Mouse (Mus musculus): ENCODE data around the gene Oprl1. TPM values are rescaled to one million over a fixed set of nuclear protein-coding genes. Genes with fewer than 3 reads are reported as not detected.

The Oprl1 gene
- total RNA-seq, 2 experiments from 2014 or later = 48.7 to 53.2 TPM

DNA sequence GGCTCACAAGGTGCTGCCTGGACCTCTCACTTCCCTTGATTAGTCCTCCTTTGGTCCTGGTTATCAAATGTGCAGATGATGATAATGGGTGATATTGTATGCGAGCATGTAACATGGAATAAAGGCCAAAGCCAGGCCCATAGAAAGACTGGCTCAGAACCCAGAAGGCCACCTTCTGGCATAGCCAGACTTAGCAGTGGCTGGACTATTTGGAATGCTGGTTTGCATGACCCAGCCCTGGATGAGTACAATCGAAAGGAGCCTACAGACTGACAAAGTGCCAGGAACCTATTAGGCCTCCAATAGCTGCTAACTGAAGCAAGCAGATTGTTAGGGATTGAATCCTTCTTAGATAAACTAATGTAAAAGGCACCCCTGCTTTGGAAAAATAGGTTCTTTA is 54.6 kb downstream of the Oprl1 start:
- no peak overlapping the region for H3K27ac ChIP-seq
- no peak for TF ChIP-seq CTCF (IDR thresholded peaks at IDR 0.05)
- H3K4me3 ChIP-seq = no peak overlapping the region
- intact Hi-C loops (cut with DNase I) = no loop called here
- no peak for DNase-seq (ENCODE audit: extremely low spot score in 1 of 2, low spot score in 2 of 2)

Other genes starting within 250 kb of the Oprl1 start
- not detected for gene Abhd16b, start 221.8 kb upstream of the Oprl1 start, total RNA-seq (2021)
- gene Tpd52l2, start 217.9 kb upstream of the Oprl1 start, total RNA-seq (2021) = 10 to 100 TPM; 73.2 to 76.3 TPM
- 100 to 1,000 TPM; 288 to 300 TPM for gene Dnajc5, start 194.5 kb upstream of the Oprl1 start, total RNA-seq (2021)
- gene Uckl1, start 130.1 kb upstream of the Oprl1 start, total RNA-seq (2021) = 10 to 100 TPM; 57.7 to 71.1 TPM
- 10 to 100 TPM; 54.4 to 57.4 TPM for gene Prpf6, start 123.1 kb upstream of the Oprl1 start, total RNA-seq (2021)
- 10 to 100 TPM; 83.1 to 93.8 TPM for gene Zfp512b, start 122.2 kb upstream of the Oprl1 start, total RNA-seq (2021)
- gene Samd10, start 115.8 kb upstream of the Oprl1 start, total RNA-seq (2021) = 10 to 100 TPM; 21.5 to 22.0 TPM
- gene Gm29797, start 58.0 kb upstream of the Oprl1 start, total RNA-seq (2021) = 1 to 10 TPM in 1 of 2 experiments, under 1 TPM in 1; 0.48 to 1.3 TPM
- 10 to 100 TPM; 10.9 to 11.2 TPM for gene Sox18, start 43.4 kb upstream of the Oprl1 start, total RNA-seq (2021)
- 10 to 100 TPM; 65.7 to 78.1 TPM for gene Tcea2, start 34.7 kb upstream of the Oprl1 start, total RNA-seq (2021)
- gene Rgs19, start 21.0 kb upstream of the Oprl1 start, total RNA-seq (2021) = 10 to 100 TPM; 30.6 to 33.2 TPM
- gene Lkaaear1, start 16.6 kb upstream of the Oprl1 start, total RNA-seq (2021) = not detected
- gene Myt1, start 48.3 kb downstream of the Oprl1 start, total RNA-seq (2021) = 10 to 100 TPM; 17.9 to 19.6 TPM
- gene Pcmtd2, start 122.8 kb downstream of the Oprl1 start, total RNA-seq (2021) = 10 to 100 TPM; 79.1 to 90.6 TPM
- 10 to 100 TPM; 29.5 to 30.9 TPM for gene Polr3k, start 149.3 kb downstream of the Oprl1 start, total RNA-seq (2021)